Comparison of ENCODE assay signal across 9 mouse cellular contexts in genomic region chr10:120883069-120883415, GRCm38 (mm10). TPM values are rescaled to one million over a fixed set of nuclear protein-coding genes. Genes with fewer than 3 reads are reported as not detected.
DNase-seq lines count a peak whose midpoint lies in the region; ATAC-seq and TF ChIP-seq lines count a peak whose summit lies in the region.
"Had no signal": no experiment of that assay in that cellular context is flagged by ENCODE, and none has a peak within 500 bp of the region (broad histone marks: within the 10 kb centered on the region; RNA-seq: fewer than 3 reads in every experiment).

No protein-coding gene starts in this region.

- peak overlapping the region; percentile 36 for H3K4me3 ChIP-seq in heart, embryonic 13.5 days
- H3K4me3 ChIP-seq in hindbrain, postnatal 0 days (ENCODE audit: low read length): peak overlapping the region; percentile 36
- H3K4me3 ChIP-seq in midbrain, embryonic 13.5 days (replicated peaks): peak overlapping the region; percentile 44

- peaks cover 33% of the 10 kb centered on the region for H3K4me1 ChIP-seq in heart, embryonic 13.5 days
- H3K4me1 ChIP-seq in hindbrain, postnatal 0 days (ENCODE audit: insufficient read depth, low read length): peaks cover 7% of the 10 kb centered on the region; the same call in 1 of the 2 replicates
- peaks cover 19% of the 10 kb centered on the region for H3K4me1 ChIP-seq in midbrain, embryonic 13.5 days (replicated peaks)

- H3K36me3 ChIP-seq in heart, embryonic 13.5 days: peaks cover 15% of the 10 kb centered on the region
- H3K36me3 ChIP-seq in hindbrain, postnatal 0 days (ENCODE audit: insufficient read depth, low read length): no peaks in the 10 kb centered on the region
- H3K36me3 ChIP-seq in midbrain, embryonic 13.5 days: no peaks in the 10 kb centered on the region

- H3K27me3 ChIP-seq in heart, embryonic 13.5 days (replicated peaks): no peaks in the 10 kb centered on the region
- H3K27me3 ChIP-seq in hindbrain, postnatal 0 days (ENCODE audit: insufficient read depth, low read length): no peaks in the 10 kb centered on the region
- H3K27me3 ChIP-seq in midbrain, embryonic 13.5 days: no peaks in the 10 kb centered on the region

- TF ChIP-seq CTCF in hindbrain, postnatal 0 days (IDR thresholded peaks at IDR 0.05; ENCODE audit: low read depth): no peak

- intact Hi-C loops in left cerebral cortex, postnatal 4 days (cut with DNase I): no loop called here

- ATAC-seq in heart, embryonic 13.5 days (ENCODE audit: extremely low read depth, insufficient number of reproducible peaks, low FRiP score, low TSS enrichment): no peak
- ATAC-seq in common myeloid progenitor, adult 5-6 weeks (replicated peaks; ENCODE audit: low read depth, poor library complexity, severe bottlenecking): peak; percentile 23; the same call in 1 of the 2 replicates
- ATAC-seq in hindbrain, postnatal 0 days: peak; percentile 51; the same call in 1 of the 2 replicates
- ATAC-seq in midbrain, embryonic 13.5 days: no peak; the same call in 1 of the 2 replicates

- peak overlapping the region; percentile 65 for H3K27ac ChIP-seq in heart, embryonic 13.5 days (replicated peaks)
- 0 out of 2 replicates have a peak overlapping the region, but pooled peaks have one; percentile 20 for H3K27ac ChIP-seq in hindbrain, postnatal 0 days
- H3K27ac ChIP-seq in midbrain, embryonic 13.5 days: peak overlapping the region; percentile 32; the same call in 1 of the 2 replicates

- peaks cover 3% of the 10 kb centered on the region; the same call in 1 of the 2 replicates for H3K9me3 ChIP-seq in heart, embryonic 13.5 days
- H3K9me3 ChIP-seq in hindbrain, postnatal 0 days (ENCODE audit: low read length): no peaks in the 10 kb centered on the region
- no peaks in the 10 kb centered on the region for H3K9me3 ChIP-seq in midbrain, embryonic 13.5 days

- peak overlapping the region; percentile 66 for H3K4me2 ChIP-seq in heart, embryonic 13.5 days
- peak overlapping the region; percentile 84 for H3K4me2 ChIP-seq in hindbrain, postnatal 0 days (ENCODE audit: low read depth, low read length)
- H3K4me2 ChIP-seq in midbrain, embryonic 13.5 days (replicated peaks): peak overlapping the region; percentile 70

- 9% methylated on average over 7 of the region's 7 CpGs for WGBS in heart, embryonic 13.5 days
- WGBS in hindbrain, postnatal 0 days: under 1% methylated on average over 7 of the region's 7 CpGs
- WGBS in midbrain, embryonic 13.5 days: under 1% methylated on average over 7 of the region's 7 CpGs

- peak overlapping the region; percentile 74 for H3K9ac ChIP-seq in heart, embryonic 13.5 days
- peak overlapping the region; percentile 41; the same call in 1 of the 2 replicates for H3K9ac ChIP-seq in hindbrain, postnatal 0 days (replicated peaks; ENCODE audit: low read length)
- H3K9ac ChIP-seq in midbrain, embryonic 13.5 days (replicated peaks): peak overlapping the region; percentile 65

- no peak for DNase-seq in heart, adult 8-10 months (ENCODE audit: low spot score)
- DNase-seq in hindbrain, postnatal 0 days (ENCODE audit: low spot score): no peak
- DNase-seq in adrenal gland, postnatal 36 days: no peak
- DNase-seq in spleen, postnatal 14 days (ENCODE audit: low spot score in 2 of 2): no peak
- DNase-seq in left cerebral cortex, postnatal 4 days: no peak
- DNase-seq: thymus, adult 2 months had no signal

RNA-seq across cellular contexts. Expression of gene Msrb3, which starts 15.9 kb away (rescaled TPM):
- 20.6 and 24.8 TPM in 2 replicates for polyA plus RNA-seq in heart, embryonic 13.5 days (2015; fragmentation: Nextera tagmentation; extraction: Ambion mirVana)
- 100 to 1,000 TPM in 2 of 4 experiments, 10 to 100 TPM in 2; 84.9 to 110 (median 102) TPM for total RNA-seq in heart, adult 8-10 months (2022)
- total RNA-seq in common myeloid progenitor, adult 5-6 weeks (2017): 4.8 and 4.9 TPM in 2 replicates
- 5.6 and 5.7 TPM in 2 replicates for total RNA-seq in hindbrain, postnatal 0 days (2014; rRNA removed)
- polyA plus RNA-seq in hindbrain, postnatal 0 days (2015; fragmentation: Nextera tagmentation; extraction: Ambion mirVana): 1.2 and 1.6 TPM in 2 replicates
- polyA plus RNA-seq in midbrain, embryonic 13.5 days (2015; fragmentation: Nextera tagmentation; extraction: Ambion mirVana): 0.80 and 2.0 TPM in 2 replicates
- total RNA-seq in adrenal gland, postnatal 36 days (2021): 10 to 100 TPM; 47.1 to 68.1 TPM
- 1 to 10 TPM; 3.3 to 3.4 TPM for total RNA-seq in left cerebral cortex, postnatal 4 days (2021)

Comparison
In these comparisons a context has a peak if more than half of its experiments do, and no peak if none do; other contexts are left out.
1. ATAC-seq: peak in common myeloid progenitor, adult 5-6 weeks (single experiment) and hindbrain, postnatal 0 days (single experiment); none in heart, embryonic 13.5 days (single experiment) and midbrain, embryonic 13.5 days (single experiment).
2. Peak in every context shown above with its lines, with median percentiles within 50 percentile points of each other: H3K27ac ChIP-seq, H3K4me2 ChIP-seq, H3K4me3 ChIP-seq and H3K9ac ChIP-seq.